Mouse (Mus musculus) cerebellum, adult 9-10 months (tissue): Measurements from ENCODE around the gene Krtap5-2.
"Not testable (repeated sequence)": the region's sequence is repeated elsewhere in the genome, so short reads cannot be mapped to it uniquely, and the experiment has no call there.

Experiments
- DNase-seq: peaks from one replicate; pipeline ENCODE4 v3.0.0; 2022

Gene Krtap5-2

GRCm38 (mm10) chr7:142135934-142136333 is 39.9 kb downstream of the Krtap5-2 start, which contains the start of gene Gm39115:
TSS of gene Gm39115 (minus strand) at chr7:142136034.
- DNase-seq = not testable (repeated sequence)

GRCm38 (mm10) chr7:142134206-142134995 is 41.4 kb downstream of the Krtap5-2 start:
- DNase-seq = no peak

- no peak for DNase-seq
Measured at GRCm38 (mm10) chr7:142128843-142129242, 47.0 kb downstream of the Krtap5-2 start.
